Mouse (Mus musculus): ENCODE results near the gene Rnf121. TPM values are rescaled to one million over a fixed set of nuclear protein-coding genes. Genes with fewer than 3 reads are reported as not detected.

Rnf121 gene
- total and polyA plus RNA-seq, 2 experiments from 2014 or later = 22.0 to 31.3 TPM

DNA sequence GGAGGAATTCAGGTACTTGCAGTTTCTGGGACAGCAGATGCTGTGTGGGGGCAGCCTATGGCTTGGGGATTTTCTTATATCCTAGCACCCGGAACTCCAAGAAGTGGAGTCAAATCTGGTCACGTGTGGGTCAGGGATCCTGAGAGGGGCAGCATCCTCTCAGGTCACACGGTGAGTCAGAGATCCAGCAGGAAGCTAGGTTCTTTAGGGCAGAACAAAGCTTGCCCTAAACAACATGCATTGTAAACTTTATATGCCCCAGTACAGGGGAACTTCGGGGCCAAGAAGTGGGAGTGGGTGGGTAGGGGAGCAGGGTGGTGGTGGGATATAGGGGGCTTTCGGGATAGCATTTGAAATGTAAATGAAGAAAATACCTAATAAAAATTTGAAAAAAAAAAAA, 35.6 kb upstream of the Rnf121 start:
- Histone ChIP-seq H3K27ac (ENCODE audit: low read depth, low read length) (no peak overlapping the region), H3K4me1 (ENCODE audit: insufficient read depth, low read length) (no peaks in the 10 kb centered on the region), H3K9me3 (ENCODE audit: low read length) (no peaks in the 10 kb centered on the region), H3K4me2 (ENCODE audit: low read depth, low read length, poor library complexity, severe bottlenecking) (no peak overlapping the region), H3K9ac (replicated peaks; ENCODE audit: low read length, poor library complexity, severe bottlenecking) (no peak overlapping the region), H3K36me3 (ENCODE audit: insufficient read depth, low read length) (no peaks in the 10 kb centered on the region), H3K4me3 (ENCODE audit: low read depth, low read length) (no peak overlapping the region), H3K27me3 (ENCODE audit: insufficient read depth, low read length) (peaks cover 4% of the 10 kb centered on the region; the same call in 1 of the 2 replicates)
- DNase-seq (ENCODE audit: low spot score) = no peak
- ATAC-seq (ENCODE audit: low FRiP score) = no peak
- WGBS = 63% methylated on average over 5 of the region's 5 CpGs
- no peak for TF ChIP-seq CTCF (IDR thresholded peaks at IDR 0.05)

DNA sequence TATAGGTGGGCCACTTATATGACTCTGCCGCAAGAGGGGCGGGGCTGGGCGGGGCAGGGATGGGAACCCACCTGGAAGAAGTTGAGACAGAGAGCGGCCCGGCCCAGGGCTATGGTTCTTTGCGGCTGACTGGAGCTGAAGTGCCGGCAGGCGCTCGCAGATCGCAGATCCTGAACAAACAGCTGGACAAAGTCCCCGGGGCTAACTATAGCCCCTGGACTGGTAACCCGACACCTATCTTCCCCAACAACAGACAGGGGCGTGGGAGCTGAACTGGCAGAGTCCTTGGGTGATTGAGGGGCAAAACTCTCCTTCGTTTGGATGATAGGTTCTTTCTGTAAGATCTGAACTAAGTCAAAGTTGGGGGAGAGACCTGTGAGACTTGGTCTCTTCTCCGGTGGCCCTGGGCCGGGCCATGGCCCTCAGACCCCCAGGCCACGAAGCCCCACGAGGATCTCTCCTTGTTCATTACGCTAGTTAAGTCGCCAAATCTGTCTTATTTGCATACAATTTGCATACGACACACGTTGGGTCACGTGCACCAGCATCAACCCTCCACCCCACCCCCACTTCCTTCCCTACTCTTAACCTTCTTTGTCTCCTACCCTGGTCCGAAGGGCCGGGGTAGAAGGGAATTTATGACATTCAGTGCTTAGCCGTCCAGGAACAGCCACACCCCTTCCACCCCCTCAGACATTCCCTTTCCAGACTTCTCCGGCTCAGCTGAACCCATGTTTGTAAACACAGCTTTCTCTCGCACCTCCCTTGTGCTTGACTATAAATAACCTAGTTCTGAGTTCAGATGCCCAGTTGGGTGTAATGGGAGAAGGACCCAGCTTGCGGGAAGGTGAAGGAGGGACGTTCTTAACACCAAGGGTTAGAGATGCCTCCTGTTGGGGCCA, 34.7 kb upstream of the Rnf121 start:
- H3K4me1 ChIP-seq (ENCODE audit: insufficient read depth, low read length) = no peaks in the 10 kb centered on the region
- no peak overlapping the region for H3K4me3 ChIP-seq (ENCODE audit: low read depth, low read length)
- no peaks in the 10 kb centered on the region for H3K36me3 ChIP-seq (ENCODE audit: insufficient read depth, low read length)
- ATAC-seq (ENCODE audit: low FRiP score) = no peak
- TF ChIP-seq CTCF (IDR thresholded peaks at IDR 0.05) = no peak
- H3K27ac ChIP-seq (ENCODE audit: low read depth, low read length) = no peak overlapping the region
- 5% methylated on average over 30 of the region's 30 CpGs for WGBS
- H3K27me3 ChIP-seq (ENCODE audit: insufficient read depth, low read length) = peaks cover 4% of the 10 kb centered on the region; the same call in 1 of the 2 replicates
- H3K9ac ChIP-seq (replicated peaks; ENCODE audit: low read length, poor library complexity, severe bottlenecking) = no peak overlapping the region
- DNase-seq (ENCODE audit: low spot score) = no peak
- peak overlapping the region; percentile 13 for H3K4me2 ChIP-seq (ENCODE audit: low read depth, low read length, poor library complexity, severe bottlenecking)
- no peaks in the 10 kb centered on the region for H3K9me3 ChIP-seq (ENCODE audit: low read length)

DNA sequence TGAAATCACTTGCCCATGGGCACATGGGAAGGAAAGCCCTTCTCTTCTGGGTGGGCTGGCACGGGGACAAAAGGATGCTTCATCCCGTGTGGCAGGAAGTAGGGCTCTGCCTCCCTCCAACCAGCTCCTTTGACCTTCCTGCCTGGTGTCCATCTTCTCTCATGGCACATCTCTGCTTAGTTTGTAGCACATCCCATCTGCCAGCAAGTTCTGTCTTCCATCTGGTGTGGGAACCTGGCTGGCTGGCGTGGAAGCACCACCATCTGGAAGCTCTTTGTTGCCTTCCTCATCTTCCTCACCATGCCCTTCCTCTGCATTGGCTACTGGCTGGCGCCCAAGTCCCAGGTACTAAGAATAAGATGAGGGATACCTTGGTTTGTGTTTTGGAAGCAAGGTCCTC, 22.1 kb upstream of the Rnf121 start:
- no peaks in the 10 kb centered on the region for H3K4me1 ChIP-seq (ENCODE audit: insufficient read depth, low read length)
- H3K27me3 ChIP-seq (ENCODE audit: insufficient read depth, low read length) = no peaks in the 10 kb centered on the region
- H3K27ac ChIP-seq (ENCODE audit: low read depth, low read length) = no peak overlapping the region
- H3K4me3 ChIP-seq (ENCODE audit: low read depth, low read length) = no peak overlapping the region
- no peaks in the 10 kb centered on the region for H3K9me3 ChIP-seq (ENCODE audit: low read length)
- 81% methylated on average over 4 of the region's 4 CpGs for WGBS
- H3K9ac ChIP-seq (replicated peaks; ENCODE audit: low read length, poor library complexity, severe bottlenecking) = no peak overlapping the region
- ATAC-seq (ENCODE audit: low FRiP score) (no peak), DNase-seq (ENCODE audit: low spot score) (no peak)
- H3K36me3 ChIP-seq (ENCODE audit: insufficient read depth, low read length) = peaks cover 22% of the 10 kb centered on the region
- no peak for TF ChIP-seq CTCF (IDR thresholded peaks at IDR 0.05)
- no peak overlapping the region for H3K4me2 ChIP-seq (ENCODE audit: low read depth, low read length, poor library complexity, severe bottlenecking)

DNA sequence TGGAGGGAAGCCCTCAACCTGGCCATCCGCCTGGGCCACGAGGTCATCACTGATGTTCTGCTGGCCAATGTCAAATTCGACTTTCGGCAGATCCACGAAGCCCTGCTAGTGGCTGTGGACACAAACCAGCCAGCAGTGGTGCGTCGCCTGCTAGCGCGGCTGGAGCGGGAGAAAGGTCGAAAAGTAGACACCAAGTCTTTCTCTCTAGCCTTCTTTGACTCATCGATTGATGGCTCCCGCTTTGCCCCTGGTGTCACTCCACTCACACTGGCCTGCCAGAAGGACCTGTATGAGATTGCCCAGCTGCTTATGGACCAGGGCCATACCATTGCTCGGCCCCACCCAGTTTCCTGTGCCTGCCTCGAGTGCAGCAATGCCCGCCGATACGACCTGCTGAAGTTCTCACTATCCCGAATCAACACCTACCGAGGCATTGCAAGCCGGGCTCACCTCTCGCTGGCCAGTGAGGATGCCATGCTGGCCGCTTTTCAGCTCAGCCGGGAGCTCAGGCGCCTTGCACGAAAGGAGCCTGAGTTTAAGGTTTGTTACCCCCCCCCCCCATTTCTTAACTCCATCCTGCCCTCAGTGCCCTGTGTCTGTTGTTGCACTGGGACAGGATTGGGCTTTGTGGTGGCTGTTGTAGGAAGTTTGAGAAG, 18.9 kb upstream of the Rnf121 start:
- ATAC-seq (ENCODE audit: low FRiP score) (no peak), DNase-seq (ENCODE audit: low spot score) (no peak)
- Histone ChIP-seq H3K27me3 (ENCODE audit: insufficient read depth, low read length) (no peaks in the 10 kb centered on the region), H3K4me2 (ENCODE audit: low read depth, low read length, poor library complexity, severe bottlenecking) (no peak overlapping the region), H3K36me3 (ENCODE audit: insufficient read depth, low read length) (peaks cover 45% of the 10 kb centered on the region), H3K4me1 (ENCODE audit: insufficient read depth, low read length) (no peaks in the 10 kb centered on the region), H3K27ac (ENCODE audit: low read depth, low read length) (no peak overlapping the region), H3K4me3 (ENCODE audit: low read depth, low read length) (no peak overlapping the region), H3K9ac (replicated peaks; ENCODE audit: low read length, poor library complexity, severe bottlenecking) (no peak overlapping the region), H3K9me3 (ENCODE audit: low read length) (no peaks in the 10 kb centered on the region)
- WGBS = 93% methylated on average over 26 of the region's 26 CpGs
- no peak for TF ChIP-seq CTCF (IDR thresholded peaks at IDR 0.05)

DNA sequence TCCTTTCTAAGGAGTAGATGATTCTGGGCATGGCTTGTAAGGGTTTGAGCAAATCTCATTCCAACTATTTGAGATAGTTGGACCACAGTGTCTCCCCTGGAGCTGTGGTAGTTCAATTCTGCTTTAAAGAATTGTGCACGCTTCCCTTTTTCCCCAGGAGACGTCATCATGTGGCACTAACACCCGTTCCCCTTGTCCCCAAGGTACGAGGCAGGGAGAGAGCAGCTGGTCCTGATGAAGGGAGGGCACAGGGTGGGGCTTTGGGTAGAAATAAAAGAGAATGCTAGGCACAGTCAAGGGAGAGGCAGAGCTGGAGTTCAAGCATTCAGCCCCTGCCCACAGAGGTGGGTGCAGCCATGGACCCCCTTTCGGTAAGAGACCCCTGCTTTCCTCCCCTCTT, 17.5 kb upstream of the Rnf121 start, which contains the start of gene Trpc2:
Gene Trpc2 (plus strand): TSS at position 301 of the 400 bp plus-strand sequence.
- ATAC-seq (ENCODE audit: low FRiP score) = no peak
- peaks cover 47% of the 10 kb centered on the region for H3K36me3 ChIP-seq (ENCODE audit: insufficient read depth, low read length)

DNA sequence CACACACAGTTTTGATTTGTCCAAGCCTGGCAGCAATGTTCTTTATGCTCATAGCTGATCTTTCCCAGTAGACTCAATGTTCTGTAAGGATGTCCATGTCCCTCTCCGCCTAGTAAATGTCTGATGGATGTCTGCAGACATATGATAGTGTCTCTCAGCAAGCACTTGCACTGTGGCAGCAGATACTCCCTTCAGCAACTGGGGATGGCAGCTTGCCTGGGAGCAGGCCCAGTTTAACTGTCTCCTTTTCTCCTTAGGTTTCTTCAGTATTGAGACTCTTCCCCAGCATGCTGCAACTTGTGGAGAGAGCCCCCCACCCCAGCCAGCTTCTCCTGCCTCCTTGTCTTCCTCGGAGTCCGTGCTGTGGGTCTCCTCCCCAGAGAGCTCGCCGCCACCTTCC, 16.5 kb upstream of the Rnf121 start:
- DNase-seq (ENCODE audit: low spot score) = no peak
- Histone ChIP-seq H3K9me3 (ENCODE audit: low read length) (no peaks in the 10 kb centered on the region), H3K27ac (ENCODE audit: low read depth, low read length) (no peak overlapping the region), H3K4me1 (ENCODE audit: insufficient read depth, low read length) (no peaks in the 10 kb centered on the region), H3K4me3 (ENCODE audit: low read depth, low read length) (no peak overlapping the region), H3K9ac (replicated peaks; ENCODE audit: low read length, poor library complexity, severe bottlenecking) (no peak overlapping the region), H3K4me2 (ENCODE audit: low read depth, low read length, poor library complexity, severe bottlenecking) (no peak overlapping the region), H3K27me3 (ENCODE audit: insufficient read depth, low read length) (no peaks in the 10 kb centered on the region), H3K36me3 (ENCODE audit: insufficient read depth, low read length) (peaks cover 57% of the 10 kb centered on the region)
- TF ChIP-seq CTCF (IDR thresholded peaks at IDR 0.05) = no peak
- no peak for ATAC-seq (ENCODE audit: low FRiP score)
- 94% methylated on average over 5 of the region's 5 CpGs for WGBS

More for the DNA sequence above, 17.5 kb upstream of the Rnf121 start, which contains the start of gene Trpc2:
- no peaks in the 10 kb centered on the region for H3K4me1 ChIP-seq (ENCODE audit: insufficient read depth, low read length)
- no peak for TF ChIP-seq CTCF (IDR thresholded peaks at IDR 0.05)
- no peaks in the 10 kb centered on the region for H3K9me3 ChIP-seq (ENCODE audit: low read length)
- no peak within 1 kb of the TSS for H3K4me3 ChIP-seq (ENCODE audit: low read depth, low read length)
- 81% methylated on average over 5 of the region's 5 CpGs for WGBS
- H3K9ac ChIP-seq (replicated peaks; ENCODE audit: low read length, poor library complexity, severe bottlenecking) = no peak within 1 kb of the TSS
- DNase-seq (ENCODE audit: low spot score) = no peak
- H3K27me3 ChIP-seq (ENCODE audit: insufficient read depth, low read length) = no peaks in the 10 kb centered on the region
- H3K27ac ChIP-seq (ENCODE audit: low read depth, low read length) = no peak within 1 kb of the TSS
- no peak within 1 kb of the TSS for H3K4me2 ChIP-seq (ENCODE audit: low read depth, low read length, poor library complexity, severe bottlenecking)
